Mouse (Mus musculus): ENCODE results near the gene Nsd1.

DNA sequence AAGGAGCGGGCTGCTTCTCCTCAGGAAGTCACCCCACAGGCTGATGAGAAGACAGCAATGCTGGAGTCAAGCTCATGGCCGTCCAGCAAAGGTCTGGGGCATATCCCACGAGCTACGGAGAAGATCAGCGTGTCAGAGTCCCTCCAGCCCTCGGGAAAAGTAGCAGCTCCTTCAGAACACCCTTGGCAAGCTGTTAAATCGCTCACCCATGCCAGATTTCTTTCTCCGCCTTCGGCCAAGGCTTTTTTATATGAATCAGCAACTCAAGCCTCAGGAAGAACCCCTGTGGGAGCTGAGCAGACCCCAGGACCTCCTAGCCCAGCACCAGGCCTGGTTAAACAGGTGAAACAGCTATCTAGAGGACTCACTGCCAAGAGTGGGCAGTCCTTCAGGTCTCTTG lies 103.5 kb downstream of the Nsd1 start:
- no peak for TF ChIP-seq CTCF (IDR thresholded peaks at IDR 0.05; ENCODE audit: borderline replicate concordance, control insufficient read depth, extremely low read depth, insufficient read depth, low read length, poor library complexity)
- TF ChIP-seq POLR2A (IDR thresholded peaks at IDR 0.05; ENCODE audit: control insufficient read depth, extremely low read depth, insufficient read depth, low read length, poor library complexity) = no peak
